Mouse (Mus musculus) spleen, postnatal 4 days (tissue): ENCODE measurements around the gene Tec.

Experiments
- DNase-seq, 2 experiments: peaks; one replicate each; pipeline ENCODE4 v3.0.0; 2022; ENCODE audit warnings: low spot score in 2 of 2

Gene Tec

GRCm38 (mm10) chr5:72891534-72891933, 23.3 kb upstream of the Tec start:
- DNase-seq = peak; percentile 31 to 75

- DNase-seq = no peak
Observed at GRCm38 (mm10) chr5:72888260-72888659, 20.0 kb upstream of the Tec start.

- no peak for DNase-seq
Observed at GRCm38 (mm10) chr5:72886458-72887222, 18.4 kb upstream of the Tec start.

GRCm38 (mm10) chr5:72883706-72884105, 15.4 kb upstream of the Tec start:
- no peak for DNase-seq

GRCm38 (mm10) chr5:72882412-72882765, 14.1 kb upstream of the Tec start:
- no peak for DNase-seq

- DNase-seq = no peak
Observed at GRCm38 (mm10) chr5:72881748-72882411, 13.6 kb upstream of the Tec start.

GRCm38 (mm10) chr5:72879736-72880135, 11.5 kb upstream of the Tec start:
- no peak for DNase-seq

- no peak for DNase-seq
Observed at GRCm38 (mm10) chr5:72871114-72871513, 2.8 kb upstream of the Tec start.

- DNase-seq = no peak
Observed at GRCm38 (mm10) chr5:72869779-72870608, 1.7 kb upstream of the Tec start.

- DNase-seq = no peak
Observed at GRCm38 (mm10) chr5:72867036-72867672, 1.1 kb downstream of the Tec start.

GRCm38 (mm10) chr5:72866260-72866905, 1.9 kb downstream of the Tec start:
- DNase-seq = no peak

- DNase-seq = no peak
Observed at GRCm38 (mm10) chr5:72864654-72865178, 3.6 kb downstream of the Tec start.

GRCm38 (mm10) chr5:72863166-72863565, 5.1 kb downstream of the Tec start:
- DNase-seq = no peak

GRCm38 (mm10) chr5:72861726-72862385, 6.4 kb downstream of the Tec start:
- DNase-seq = no peak

GRCm38 (mm10) chr5:72860899-72861298, 7.4 kb downstream of the Tec start:
- no peak for DNase-seq

- no peak for DNase-seq
Observed at GRCm38 (mm10) chr5:72858306-72858705, 10.0 kb downstream of the Tec start.

GRCm38 (mm10) chr5:72857756-72858155, 10.5 kb downstream of the Tec start:
- DNase-seq = no peak

GRCm38 (mm10) chr5:72856255-72856878, 11.9 kb downstream of the Tec start:
- DNase-seq = no peak

- DNase-seq = no peak
Observed at GRCm38 (mm10) chr5:72855685-72856124, 12.6 kb downstream of the Tec start.
